Mouse (Mus musculus) limb, embryonic 14.5 days (tissue): ENCODE data around the gene Cyp2u1. TPM values are rescaled to one million over a fixed set of nuclear protein-coding genes. Genes with fewer than 3 reads are reported as not detected.

Experiments used
- ATAC-seq: fragments of 200-750 bp; cut with Nextera tagmentation; 2 replicates; pipeline ENCODE4 v1.8.0; 2017; ENCODE audit warnings: low read depth, moderate number of reproducible peaks, moderate TSS enrichment; ENCODE audit not compliant: low FRiP score
- DNase-seq: peaks from one replicate; pipeline ENCODE4 v3.0.0-alpha.2; 2015; ENCODE audit warnings: low spot score
- H3K27ac ChIP-seq: fragments of 300-500 bp; sonication (generic); replicated peaks from 2 replicates; pipeline ENCODE4 v1.5.1; 2014; ENCODE audit warnings: low read depth, mild to moderate bottlenecking, low read length, moderate library complexity, mixed read lengths
- H3K27me3 ChIP-seq: fragments of 300-500 bp; sonication (generic); 2 replicates; pipeline ENCODE4 v1.6.1; 2014; ENCODE audit warnings: low read length, mixed read lengths; ENCODE audit not compliant: control insufficient read depth, insufficient read depth
- H3K36me3 ChIP-seq: fragments of 300-500 bp; sonication (generic); 2 replicates; pipeline ENCODE4 v1.6.1; 2014; ENCODE audit warnings: mild to moderate bottlenecking, low read length, moderate library complexity, mixed read lengths; ENCODE audit not compliant: control insufficient read depth, insufficient read depth
- H3K4me1 ChIP-seq: fragments of 300-500 bp; sonication (generic); 2 replicates; pipeline ENCODE4 v1.6.1; 2014; ENCODE audit warnings: antibody characterized with exemption, low read length, mixed read lengths; ENCODE audit not compliant: control insufficient read depth, insufficient read depth
- H3K4me2 ChIP-seq: fragments of 300-500 bp; sonication (generic); replicated peaks from 2 replicates; pipeline ENCODE4 v1.6.1; 2014; ENCODE audit warnings: low read depth, mild to moderate bottlenecking, low read length, moderate library complexity; ENCODE audit not compliant: severe bottlenecking
- H3K4me3 ChIP-seq: fragments of 300-500 bp; sonication (generic); replicated peaks from 2 replicates; pipeline ENCODE4 v1.5.1; 2014; ENCODE audit warnings: low read length
- H3K9ac ChIP-seq: fragments of 300-500 bp; sonication (generic); 2 replicates; pipeline ENCODE4 v1.6.1; 2014; ENCODE audit warnings: mild to moderate bottlenecking, low read depth, low read length, moderate library complexity; ENCODE audit not compliant: severe bottlenecking
- H3K9me3 ChIP-seq: fragments of 300-500 bp; sonication (generic); 2 replicates; pipeline ENCODE4 v1.6.1; 2016; ENCODE audit warnings: low read length; ENCODE audit not compliant: control insufficient read depth
- POLR2A ChIP-seq: fragments of 200-500 bp; IDR thresholded peaks from 2 replicates; pipeline ENCODE4 v1.8.0; 2012; ENCODE audit warnings: inconsistent platforms, mild to moderate bottlenecking, moderate library complexity, borderline replicate concordance; ENCODE audit not compliant: insufficient read depth, insufficient read length; ENCODE audit errors: extremely low read depth
- WGBS: fragments of 180-500 bp; shearing (Covaris S2); extraction: QIAGEN DNeasy Blood & Tissue Kit; methylation state at CpG from one replicate; pipeline ENCODE4 v1.1.7; 2014; 5-methylcytosine and 5-hydroxymethylcytosine counted together
- polyA plus RNA-seq, 2 experiments: library from polyadenylated mRNA; depleted of rRNA in 1 of 2; stranded (reverse) in 1 of 2; unstranded in 1 of 2; fragments of >200 nt; fragmentation: Nextera tagmentation in 1 of 2; extraction: Ambion mirVana in 1 of 2; gene quantifications; 2 replicates each; pipeline versions ENCODE4 v1.2.1 to v1.2.3; 2012 to 2014

Cyp2u1 gene
- polyA plus RNA-seq, 2 experiments = 1.2 to 1.7 TPM

DNA sequence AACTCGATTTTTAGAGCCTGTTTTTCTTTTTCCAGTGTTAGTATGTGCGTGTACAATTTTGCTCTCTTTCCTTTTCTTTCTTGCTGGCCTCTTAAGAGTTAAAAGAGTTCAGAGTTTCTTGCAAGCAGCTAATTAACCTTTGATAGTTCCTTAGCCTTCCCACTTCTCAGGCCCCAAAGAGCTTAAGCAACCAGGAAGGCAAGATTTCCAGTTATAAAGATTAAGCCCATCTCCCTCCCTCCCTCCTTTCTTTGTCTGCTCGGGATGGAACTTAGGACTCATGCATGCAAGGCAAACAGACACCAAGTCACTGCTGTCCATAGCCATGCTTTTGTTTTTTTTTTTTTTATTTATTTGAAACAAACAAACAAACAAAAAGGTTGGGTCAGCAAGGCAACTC lies 10.1 kb downstream of the Cyp2u1 start:
- H3K9me3 ChIP-seq = no peaks in the 10 kb centered on the region
- no peak overlapping the region for H3K9ac ChIP-seq
- DNase-seq (no peak), ATAC-seq (no peak)
- no peak for TF ChIP-seq POLR2A
- peaks cover 4% of the 10 kb centered on the region; the same call in 1 of the 2 replicates for H3K4me1 ChIP-seq
- no peaks in the 10 kb centered on the region for H3K27me3 ChIP-seq
- 64% methylated on average over 3 of the region's 3 CpGs for WGBS
- H3K4me3 ChIP-seq = no peak overlapping the region
- H3K27ac ChIP-seq = no peak overlapping the region
- H3K36me3 ChIP-seq = no peaks in the 10 kb centered on the region
- no peak overlapping the region for H3K4me2 ChIP-seq

DNA sequence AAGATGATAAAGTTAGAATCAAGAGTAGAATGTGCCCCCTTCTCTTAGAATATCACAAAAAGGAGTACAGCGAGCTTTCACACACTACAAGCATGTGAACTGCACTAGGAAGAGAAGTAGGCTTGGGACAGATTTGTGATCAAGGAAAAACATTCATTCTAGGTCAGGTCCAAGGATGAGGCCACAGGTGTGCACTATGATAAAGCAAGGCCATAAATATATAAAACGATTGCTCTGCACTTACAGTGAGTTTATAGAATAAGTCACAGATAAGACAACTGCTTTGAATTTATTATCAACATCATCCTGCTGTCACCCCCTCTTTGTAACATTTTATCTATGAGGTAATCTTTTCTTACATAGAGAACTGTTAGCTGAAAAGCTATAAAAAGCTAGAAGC lies 10.7 kb downstream of the Cyp2u1 start:
- no peak overlapping the region for H3K4me2 ChIP-seq
- DNase-seq = no peak
- WGBS = 89% methylated on average over 2 of the region's 2 CpGs
- H3K9ac ChIP-seq = no peak overlapping the region
- no peak for ATAC-seq
- no peak for TF ChIP-seq POLR2A
- H3K4me3 ChIP-seq = no peak overlapping the region
- no peaks in the 10 kb centered on the region for H3K9me3 ChIP-seq
- no peak overlapping the region for H3K27ac ChIP-seq
- no peaks in the 10 kb centered on the region for H3K27me3 ChIP-seq
- no peaks in the 10 kb centered on the region for H3K36me3 ChIP-seq
- H3K4me1 ChIP-seq = no peaks in the 10 kb centered on the region

DNA sequence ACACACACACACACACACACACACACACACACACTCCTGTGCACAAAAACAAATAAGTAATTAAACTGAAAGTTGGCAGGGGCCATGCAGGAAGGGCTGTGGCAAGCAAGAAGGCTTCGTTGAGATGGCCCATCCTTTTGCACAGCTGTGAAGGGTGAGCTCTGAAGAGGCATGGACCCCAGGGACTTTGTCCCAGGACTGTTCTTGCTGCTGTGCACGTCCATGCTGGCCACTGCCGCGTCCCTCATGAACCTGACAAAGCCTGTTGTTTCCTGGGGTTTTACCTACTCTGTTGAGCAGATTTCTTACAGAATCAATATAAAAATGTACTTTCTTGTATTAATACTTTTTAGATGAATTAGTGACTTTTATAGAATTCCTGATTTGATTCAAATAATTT lies 11.1 kb downstream of the Cyp2u1 start:
- DNase-seq (no peak), ATAC-seq (no peak)
- Histone ChIP-seq H3K27me3 (no peaks in the 10 kb centered on the region), H3K9me3 (no peaks in the 10 kb centered on the region), H3K4me1 (no peaks in the 10 kb centered on the region), H3K27ac (no peak overlapping the region), H3K36me3 (no peaks in the 10 kb centered on the region), H3K4me2 (no peak overlapping the region), H3K9ac (no peak overlapping the region), H3K4me3 (no peak overlapping the region)
- TF ChIP-seq POLR2A = no peak
- 92% methylated on average over 4 of the region's 4 CpGs for WGBS

DNA sequence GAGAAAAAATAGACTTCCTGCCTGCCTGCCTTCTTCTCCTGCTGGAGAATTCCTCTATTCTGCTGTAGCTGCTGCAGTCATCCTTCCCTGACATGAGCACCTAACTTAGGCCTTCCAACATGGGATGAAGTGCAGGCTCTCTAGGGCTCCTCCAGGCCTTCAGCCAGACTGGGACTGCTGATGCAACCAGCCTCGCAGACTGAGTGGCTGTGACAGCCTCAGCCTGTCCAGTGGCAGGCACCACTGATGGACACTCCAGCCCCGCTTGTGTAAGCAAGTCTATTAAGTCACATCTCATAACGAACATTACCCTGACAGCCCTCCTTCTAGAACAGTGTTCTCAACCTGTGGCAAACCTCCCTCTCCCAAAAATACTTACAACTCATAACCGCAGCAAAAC lies 28.9 kb downstream of the Cyp2u1 start:
- WGBS = 64% methylated on average over 4 of the region's 4 CpGs
- Histone ChIP-seq H3K9ac (no peak overlapping the region), H3K9me3 (0 out of 2 replicates have a peak, but pooled peaks cover 3% of the 10 kb centered on the region), H3K27me3 (no peaks in the 10 kb centered on the region), H3K27ac (no peak overlapping the region), H3K36me3 (no peaks in the 10 kb centered on the region), H3K4me1 (peaks cover 26% of the 10 kb centered on the region), H3K4me3 (no peak overlapping the region), H3K4me2 (no peak overlapping the region)
- no peak for DNase-seq
- no peak for TF ChIP-seq POLR2A
- no peak for ATAC-seq

DNA sequence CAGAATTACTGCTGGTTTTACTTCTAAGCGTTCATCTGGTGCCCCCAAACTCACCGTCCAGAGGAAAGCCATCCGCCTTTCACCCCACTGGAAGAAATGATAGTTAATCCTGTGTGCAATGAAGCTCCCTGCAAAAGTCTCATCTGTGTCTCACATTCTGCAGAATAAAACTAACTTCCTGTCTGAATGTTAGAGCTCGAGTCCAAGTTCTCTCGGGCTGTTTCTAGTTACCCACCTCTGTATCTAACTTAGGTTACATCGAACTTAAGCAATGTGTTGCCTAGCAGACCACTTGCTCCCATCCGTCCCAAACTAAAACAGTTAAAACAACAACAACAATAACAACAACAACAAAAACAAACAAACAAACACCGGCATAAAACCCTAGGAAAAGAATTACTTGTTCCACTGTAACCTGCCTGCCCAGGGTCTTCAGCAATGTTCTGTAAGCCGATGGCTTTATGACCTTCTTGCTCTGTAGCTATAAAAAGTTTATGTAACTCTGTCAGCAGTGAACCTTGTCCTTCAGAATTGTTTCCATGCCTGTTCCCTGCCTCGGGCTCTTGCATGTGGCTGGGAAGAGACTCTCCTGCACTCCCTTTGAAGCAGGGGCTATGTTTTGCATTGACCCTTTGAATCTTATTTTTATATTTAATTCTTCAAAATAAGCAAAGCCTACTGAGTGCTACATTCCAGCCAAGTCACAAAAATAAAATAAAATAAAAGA lies 30.5 kb downstream of the Cyp2u1 start:
- Histone ChIP-seq H3K27me3 (no peaks in the 10 kb centered on the region), H3K9ac (peak overlapping the region; percentile 73; the same call in 1 of the 2 replicates), H3K9me3 (no peaks in the 10 kb centered on the region), H3K4me3 (peak overlapping the region; percentile 87), H3K27ac (peak overlapping the region; percentile 44), H3K36me3 (no peaks in the 10 kb centered on the region), H3K4me2 (peak overlapping the region; percentile 59), H3K4me1 (peaks cover 35% of the 10 kb centered on the region)
- WGBS = 10% methylated on average over 10 of the region's 10 CpGs
- DNase-seq (no peak), ATAC-seq (peak; percentile 20; the same call in 1 of the 2 replicates)
- no peak for TF ChIP-seq POLR2A
